Mouse (Mus musculus): ENCODE results near the gene Arhgef2.
A peak's percentile ranks its signal among the peaks of the same experiment; 100 is the strongest.
"Not testable (repeated sequence)": the region's sequence is repeated elsewhere in the genome, so short reads cannot be mapped to it uniquely, and the experiment has no call there.

The Arhgef2 gene

DNA sequence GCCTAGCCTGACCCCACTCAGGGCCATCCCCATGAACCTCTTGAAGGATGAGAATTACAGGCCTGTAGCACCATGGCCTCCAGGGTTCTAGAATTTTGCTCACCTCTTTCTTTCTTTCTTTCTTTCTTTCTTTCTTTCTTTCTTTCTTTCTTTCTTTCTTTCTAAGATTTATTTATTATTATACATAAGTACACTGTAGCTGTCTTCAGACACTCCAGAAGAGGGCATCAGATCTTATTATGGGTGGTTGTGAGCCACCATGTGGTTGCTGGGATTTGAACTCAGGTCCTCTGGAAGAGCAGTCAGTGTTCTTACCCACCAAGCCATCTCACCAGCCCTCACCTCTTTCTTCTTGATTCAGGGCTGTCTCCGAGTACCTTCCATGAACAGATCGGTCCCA is at the start of gene Arhgef2:
Arhgef2 (plus strand) TSS at position 301 of the 400 bp plus-strand sequence.
- not testable (repeated sequence) for DNase-seq (ENCODE audit: low read depth)

GRCm38 (mm10) chr3:88556616-88557015 is 49.1 kb upstream of the Arhgef2 start:
- no peak for DNase-seq (ENCODE audit: low read depth)

DNA sequence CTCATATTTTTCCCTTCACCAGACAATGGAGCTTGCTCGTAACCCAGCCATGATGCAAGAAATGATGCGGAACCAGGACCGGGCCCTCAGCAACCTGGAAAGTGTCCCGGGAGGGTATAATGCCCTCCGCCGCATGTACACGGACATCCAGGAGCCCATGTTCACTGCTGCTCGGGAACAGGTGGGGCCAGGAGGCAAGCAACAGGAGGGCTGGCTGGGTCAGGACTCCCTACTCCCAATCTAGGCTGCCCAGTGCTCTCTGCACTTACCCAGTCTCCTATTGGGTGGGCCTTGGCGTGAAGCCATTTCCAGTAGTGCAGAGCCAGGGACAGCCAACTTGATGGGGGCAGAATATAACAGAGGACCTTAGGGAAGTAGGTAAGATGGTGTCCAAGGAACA is 46.2 kb upstream of the Arhgef2 start:
- no peak for DNase-seq (ENCODE audit: low read depth)

GRCm38 (mm10) chr3:88561989-88562388 is 43.8 kb upstream of the Arhgef2 start:
- DNase-seq (ENCODE audit: low read depth): no peak

DNA sequence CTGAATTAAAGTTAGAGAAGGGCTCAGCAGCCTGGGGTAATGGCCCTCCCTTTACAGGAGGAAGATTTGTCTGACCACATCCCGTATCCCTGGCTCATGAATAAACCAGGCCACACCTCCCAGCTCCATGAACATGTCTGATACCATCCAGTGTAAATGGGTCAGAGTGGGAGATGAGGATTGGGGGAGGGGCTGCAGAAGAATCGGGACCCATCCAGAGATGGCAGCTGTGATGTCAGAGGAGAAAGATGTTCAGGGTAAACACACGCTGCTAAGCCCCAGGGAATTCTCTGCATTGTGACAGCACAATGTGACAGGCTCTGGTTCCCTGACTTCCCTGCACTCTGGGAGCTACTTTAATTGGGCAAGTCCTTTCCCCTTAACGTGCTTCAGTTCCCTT is 42.3 kb upstream of the Arhgef2 start:
- DNase-seq (ENCODE audit: low read depth): no peak

- no peak for DNase-seq (ENCODE audit: low read depth)
Observed at GRCm38 (mm10) chr3:88563966-88564365, 41.8 kb upstream of the Arhgef2 start.

GRCm38 (mm10) chr3:88566116-88566515 is 39.6 kb upstream of the Arhgef2 start:
- no peak for DNase-seq (ENCODE audit: low read depth)

GRCm38 (mm10) chr3:88566536-88567061 is 39.2 kb upstream of the Arhgef2 start:
- DNase-seq (ENCODE audit: low read depth): no peak

DNA sequence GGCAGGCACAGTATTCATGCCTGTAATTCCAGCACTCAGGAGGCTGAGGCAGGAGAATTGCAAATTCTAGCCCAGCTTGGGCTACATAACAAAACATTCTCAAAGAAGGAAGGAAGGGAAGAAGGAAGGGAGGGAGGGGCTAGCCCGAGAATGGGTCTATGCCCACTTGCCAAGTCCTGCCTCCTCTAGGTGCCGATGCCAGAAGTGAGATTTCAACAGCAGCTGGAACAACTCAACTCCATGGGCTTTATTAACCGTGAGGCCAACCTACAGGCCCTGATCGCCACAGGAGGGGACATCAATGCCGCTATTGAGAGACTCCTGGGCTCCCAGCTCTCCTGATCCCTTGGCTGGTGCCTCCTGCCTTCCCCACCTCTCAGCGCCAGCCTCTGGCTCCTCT is 37.9 kb upstream of the Arhgef2 start:
- no peak for DNase-seq (ENCODE audit: low read depth)

GRCm38 (mm10) chr3:88568615-88569014 is 37.2 kb upstream of the Arhgef2 start:
- no peak for DNase-seq (ENCODE audit: low read depth)

- DNase-seq (ENCODE audit: low read depth): no peak
Observed at GRCm38 (mm10) chr3:88569093-88569492, 36.7 kb upstream of the Arhgef2 start.

GRCm38 (mm10) chr3:88569694-88570093 is 36.1 kb upstream of the Arhgef2 start:
- no peak for DNase-seq (ENCODE audit: low read depth)

DNA sequence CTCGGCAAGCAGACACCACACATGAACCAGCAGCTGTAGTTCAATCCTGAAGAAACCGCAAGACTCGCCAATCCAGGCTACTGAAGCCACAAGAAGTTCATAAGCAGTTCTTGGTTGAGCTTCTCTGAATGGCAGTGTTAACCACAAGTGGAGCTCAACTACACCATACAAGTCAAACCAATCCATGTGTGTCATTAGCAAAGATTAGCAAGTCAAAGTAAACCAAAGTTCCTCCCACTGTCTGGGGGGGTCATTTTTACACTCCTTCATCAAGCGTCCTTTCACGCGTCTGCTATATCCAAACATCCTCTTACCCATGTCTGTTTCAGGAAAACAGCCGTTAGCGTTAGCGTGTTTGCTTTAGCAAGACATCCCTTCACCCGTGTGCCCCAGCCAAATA is 35.4 kb upstream of the Arhgef2 start:
- no peak for DNase-seq (ENCODE audit: low read depth)

- no peak for DNase-seq (ENCODE audit: low read depth)
Observed at GRCm38 (mm10) chr3:88571856-88572255, 33.9 kb upstream of the Arhgef2 start.

DNA sequence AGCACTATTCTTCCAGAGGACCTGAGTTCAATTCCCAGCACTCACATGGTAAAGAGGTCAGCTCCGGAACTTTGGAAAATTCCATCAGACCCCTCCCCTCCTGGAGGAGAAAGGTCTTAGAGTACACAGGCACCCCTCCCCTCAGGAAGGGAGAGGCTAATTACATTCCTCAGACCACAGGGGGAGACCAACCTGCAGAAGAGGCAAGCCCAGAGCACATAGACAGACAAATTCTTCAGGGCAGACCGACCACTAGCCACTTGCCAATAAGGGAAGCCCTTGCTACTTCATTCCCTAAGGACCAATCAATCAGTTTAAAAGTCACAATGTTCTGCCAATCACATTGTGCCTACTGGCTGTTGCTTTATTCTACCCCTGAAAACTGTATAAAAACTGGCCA is 32.9 kb upstream of the Arhgef2 start:
- no peak for DNase-seq (ENCODE audit: low read depth)

DNA sequence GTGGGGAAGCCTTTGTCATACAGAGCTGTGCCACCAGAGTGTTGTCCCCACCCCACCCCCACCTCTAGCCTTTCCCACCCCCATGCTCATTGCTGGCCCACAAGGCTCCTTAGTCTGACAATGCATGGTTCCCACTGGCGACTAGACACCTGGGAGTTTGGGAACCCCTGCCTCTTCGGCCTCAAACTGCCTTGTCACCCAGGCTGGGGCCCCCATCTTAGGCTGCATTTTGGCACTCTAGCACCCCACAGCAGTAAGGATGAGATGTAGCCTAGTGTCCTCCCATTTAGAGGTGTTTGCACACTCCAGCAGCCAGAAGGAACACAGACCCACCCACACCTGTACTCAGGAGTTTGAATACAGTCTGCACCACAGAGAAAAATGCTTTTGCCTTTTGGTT is 32.0 kb upstream of the Arhgef2 start:
- DNase-seq (ENCODE audit: low read depth): no peak

- no peak for DNase-seq (ENCODE audit: low read depth)
Observed at GRCm38 (mm10) chr3:88575540-88575939, 30.2 kb upstream of the Arhgef2 start, which contains the start of gene Ssr2. Gene Ssr2, plus strand, starts transcription at chr3:88575876.

DNA sequence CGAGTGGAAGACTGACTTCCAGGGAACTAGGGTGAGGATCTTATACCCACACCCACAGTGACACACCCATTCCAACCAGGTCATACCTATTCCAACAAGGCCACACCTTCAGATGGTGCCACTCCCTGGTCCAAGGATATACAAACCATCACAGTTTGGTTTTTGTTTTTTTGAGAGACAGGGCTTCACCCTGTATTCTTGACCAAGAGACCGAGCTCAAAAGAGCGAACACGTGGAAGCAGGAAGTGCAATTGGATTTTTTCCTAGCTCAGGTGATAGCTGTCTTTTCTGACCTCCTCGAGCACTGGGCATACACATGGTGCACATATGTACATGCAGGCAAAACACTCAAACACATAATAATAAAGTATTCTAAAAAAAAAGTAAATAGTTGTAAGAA is 27.9 kb upstream of the Arhgef2 start:
- DNase-seq (ENCODE audit: low read depth): not testable (repeated sequence)

- DNase-seq (ENCODE audit: low read depth): no peak
Observed at GRCm38 (mm10) chr3:88578498-88579424, 27.0 kb upstream of the Arhgef2 start.

GRCm38 (mm10) chr3:88579454-88580117 is 26.2 kb upstream of the Arhgef2 start:
- DNase-seq (ENCODE audit: low read depth): peak; percentile 79

GRCm38 (mm10) chr3:88585769-88586168 is 20.0 kb upstream of the Arhgef2 start:
- DNase-seq (ENCODE audit: low read depth): no peak

DNA sequence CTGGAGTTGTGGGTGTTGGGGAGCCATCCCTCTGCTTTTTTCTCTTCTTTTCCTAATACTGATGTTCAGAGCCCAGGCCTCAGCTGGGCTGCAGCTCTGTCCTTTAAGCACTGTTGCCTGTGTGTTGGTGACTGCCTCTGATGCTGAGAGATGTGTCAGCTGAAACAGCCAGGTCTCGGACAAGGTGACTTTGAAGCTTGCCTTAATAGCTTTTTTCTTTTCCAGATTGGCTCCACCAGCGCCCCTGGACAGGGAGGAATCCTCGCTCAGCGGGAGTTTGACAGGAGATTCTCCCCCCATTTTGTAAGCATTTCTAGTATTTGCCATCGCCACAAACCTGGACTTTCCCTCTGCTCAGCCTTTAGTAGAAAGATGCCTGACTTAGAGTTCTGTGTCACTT is 19.1 kb upstream of the Arhgef2 start:
- DNase-seq (ENCODE audit: low read depth): no peak

GRCm38 (mm10) chr3:88590246-88590645 is 15.5 kb upstream of the Arhgef2 start:
- no peak for DNase-seq (ENCODE audit: low read depth)

Data from naive thymus-derived CD4-positive, alpha-beta T cell, adult 2 months (primary cell).